Mouse (Mus musculus) layer of hippocampus, postnatal 14 days (tissue): Measurements from ENCODE around the gene Calb2. TPM values are rescaled to one million over a fixed set of nuclear protein-coding genes. Genes with fewer than 3 reads are reported as not detected.

Experiments
- DNase-seq, 2 experiments: peaks; one replicate each; pipeline ENCODE4 v3.0.0; 2021 to 2022; ENCODE audit warnings: low spot score in 2 of 2, mixed read lengths in 1 of 2
- total RNA-seq, 2 experiments: library from RNA; stranded (reverse); gene quantifications; 2 replicates each; pipeline ENCODE4 v1.2.3; 2021

Calb2 gene
- total RNA-seq, 2 experiments from 2014 or later, result 95.2 to 112 TPM

GRCm38 (mm10) chr8:110134236-110134635, 33.8 kb downstream of the Calb2 start:
- DNase-seq, result peak in 1 of 2 experiments; percentile 57

- DNase-seq, result peak; percentile 80 to 82
These were observed 37.5 kb downstream of the Calb2 start for GRCm38 (mm10) chr8:110130537-110130936.

- DNase-seq, result peak; percentile 11 to 24
These were observed 48.3 kb downstream of the Calb2 start for GRCm38 (mm10) chr8:110119715-110120114.

DNA sequence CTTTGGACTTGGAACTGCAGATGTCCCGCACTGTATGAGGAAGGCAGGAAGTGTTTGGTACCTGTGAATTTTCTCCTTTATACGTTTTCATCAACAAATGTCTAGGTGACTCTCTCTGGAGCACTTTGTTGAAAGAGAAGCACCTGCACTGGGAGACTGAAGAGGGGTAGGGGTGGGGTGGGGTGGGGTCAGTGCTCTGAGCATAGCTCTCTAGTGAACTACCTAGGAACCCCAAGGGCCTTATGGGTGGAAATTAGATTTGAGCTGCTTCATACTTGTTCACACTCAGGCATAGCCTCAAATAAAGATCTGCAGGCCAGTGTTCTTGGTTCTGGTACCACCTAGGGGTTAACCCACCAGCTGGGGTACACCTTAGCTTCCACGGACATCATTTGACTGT, 65.4 kb downstream of the Calb2 start, which contains the start of gene Gm17720:
Gene Gm17720, minus strand, starts transcription at position 101 of the 400 bp plus-strand sequence.
- no peak for DNase-seq

GRCm38 (mm10) chr8:110101676-110102075, 66.3 kb downstream of the Calb2 start:
- DNase-seq, result no peak

- no peak for DNase-seq
These were observed 67.1 kb downstream of the Calb2 start, which contains the start of gene Gm21964 for GRCm38 (mm10) chr8:110100907-110101306. TSS of gene Gm21964 (plus strand) at chr8:110101207.

GRCm38 (mm10) chr8:110091869-110092268, 76.1 kb downstream of the Calb2 start:
- DNase-seq, result no peak

Other genes with a start within 250 kb of the Calb2 start
- under 1 TPM in 1 of 2 experiments, not detected in 1; 0.35 TPM for gene Marveld3, start 206.0 kb downstream of the Calb2 start, total RNA-seq
- not detected for gene Tat, start 177.8 kb downstream of the Calb2 start, total RNA-seq
- gene Chst4, start 128.5 kb downstream of the Calb2 start, total RNA-seq, result not detected
- gene Zfp612, start 88.5 kb downstream of the Calb2 start, total RNA-seq, result 10 to 100 TPM; 22.4 to 24.6 TPM
- gene Gm21964, start 67.0 kb downstream of the Calb2 start, total RNA-seq, result not detected
- not detected for gene Gm17720, start 65.5 kb downstream of the Calb2 start, total RNA-seq
- 1 to 10 TPM; 6.1 TPM for gene Cmtr2, start 47.5 kb upstream of the Calb2 start, total RNA-seq
- 1 to 10 TPM in 1 of 2 experiments, under 1 TPM in 1; 0.60 to 1.3 TPM for gene Hydin, start 98.8 kb upstream of the Calb2 start, total RNA-seq